Mouse (Mus musculus): Measurements from ENCODE around the gene Zfp3. TPM values are rescaled to one million over a fixed set of nuclear protein-coding genes. Genes with fewer than 3 reads are reported as not detected.
A peak's percentile ranks its signal among the peaks of the same experiment; 100 is the strongest.
"Not testable (repeated sequence)": the region's sequence is repeated elsewhere in the genome, so short reads cannot be mapped to it uniquely, and the experiment has no call there.

Gene Zfp3
- polyA plus RNA-seq, 1 experiment from 2014 or later: 6.9 TPM

DNA sequence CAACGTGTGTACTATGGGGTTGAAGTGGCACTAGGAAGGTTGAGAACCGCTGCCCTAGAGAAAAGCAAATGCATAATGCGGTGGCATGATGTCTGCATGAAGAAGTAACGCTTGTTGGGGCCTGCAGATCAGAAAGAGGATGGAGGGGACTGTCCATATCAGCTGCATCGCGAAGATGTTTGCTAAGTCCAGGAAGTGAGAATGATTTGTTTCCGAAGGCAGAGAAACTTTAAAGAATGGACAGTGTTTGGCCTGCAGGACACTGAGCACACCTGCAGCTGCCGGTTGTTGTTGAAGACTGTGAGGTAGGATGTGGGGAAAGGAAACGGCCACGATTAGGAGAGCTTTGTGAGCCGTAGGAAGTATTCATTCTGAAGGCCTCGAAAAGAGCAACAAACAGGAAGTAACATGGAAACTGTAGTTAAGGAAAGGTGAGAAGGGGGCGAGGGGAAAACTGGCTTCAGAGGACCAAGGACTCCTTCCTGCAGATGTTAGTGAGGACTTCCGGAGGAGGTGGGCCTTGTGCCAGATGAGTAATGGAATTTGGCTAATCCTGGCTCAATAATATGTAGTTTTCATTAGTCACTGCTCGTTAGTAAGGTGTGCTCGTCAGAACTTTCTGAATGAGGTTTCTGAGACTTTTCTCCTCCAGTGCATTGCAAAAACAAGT is 1.9 kb downstream of the Zfp3 start:
- peaks cover 15% of the 10 kb centered on the region for H3K36me3 ChIP-seq
- H3K4me1 ChIP-seq: peaks cover 22% of the 10 kb centered on the region
- H3K9me3 ChIP-seq (replicated peaks): no peaks in the 10 kb centered on the region
- no peak overlapping the region for H3K27ac ChIP-seq (replicated peaks)
- WGBS: 87% methylated on average over 16 of the region's 16 CpGs
- no peak overlapping the region for H3K4me3 ChIP-seq
- no peak for DNase-seq (ENCODE audit: low spot score)
- H3K27me3 ChIP-seq (ENCODE audit: low read depth, poor library complexity, severe bottlenecking): no peaks in the 10 kb centered on the region

DNA sequence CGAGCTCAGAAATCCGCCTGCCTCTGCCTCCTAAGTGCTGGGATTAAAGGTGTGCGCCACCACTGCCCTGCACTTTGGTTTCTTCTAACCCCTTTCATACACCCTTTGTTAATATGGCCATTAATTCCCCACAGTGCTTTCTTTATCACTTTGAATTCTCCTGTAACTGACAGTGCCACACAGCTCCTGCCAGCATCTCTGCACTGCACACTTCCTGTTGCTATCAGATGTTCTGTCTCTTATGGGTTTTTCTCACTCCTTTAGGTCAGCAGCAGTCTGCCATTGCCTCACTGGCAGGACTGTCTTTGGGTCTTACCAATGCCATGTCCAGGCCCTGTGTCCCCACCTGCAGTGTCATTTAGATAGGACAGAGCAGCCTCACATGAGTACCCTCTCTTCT is 6.8 kb downstream of the Zfp3 start:
- H3K4me3 ChIP-seq: no peak overlapping the region
- DNase-seq (ENCODE audit: low spot score): no peak
- H3K27ac ChIP-seq (replicated peaks): no peak overlapping the region
- H3K9me3 ChIP-seq (replicated peaks): no peaks in the 10 kb centered on the region
- whole genome bisulfite sequencing: 92% methylated on average over 3 of the region's 3 CpGs
- peaks cover 44% of the 10 kb centered on the region for H3K36me3 ChIP-seq
- H3K27me3 ChIP-seq (ENCODE audit: low read depth, poor library complexity, severe bottlenecking): no peaks in the 10 kb centered on the region
- H3K4me1 ChIP-seq: no peaks in the 10 kb centered on the region

DNA sequence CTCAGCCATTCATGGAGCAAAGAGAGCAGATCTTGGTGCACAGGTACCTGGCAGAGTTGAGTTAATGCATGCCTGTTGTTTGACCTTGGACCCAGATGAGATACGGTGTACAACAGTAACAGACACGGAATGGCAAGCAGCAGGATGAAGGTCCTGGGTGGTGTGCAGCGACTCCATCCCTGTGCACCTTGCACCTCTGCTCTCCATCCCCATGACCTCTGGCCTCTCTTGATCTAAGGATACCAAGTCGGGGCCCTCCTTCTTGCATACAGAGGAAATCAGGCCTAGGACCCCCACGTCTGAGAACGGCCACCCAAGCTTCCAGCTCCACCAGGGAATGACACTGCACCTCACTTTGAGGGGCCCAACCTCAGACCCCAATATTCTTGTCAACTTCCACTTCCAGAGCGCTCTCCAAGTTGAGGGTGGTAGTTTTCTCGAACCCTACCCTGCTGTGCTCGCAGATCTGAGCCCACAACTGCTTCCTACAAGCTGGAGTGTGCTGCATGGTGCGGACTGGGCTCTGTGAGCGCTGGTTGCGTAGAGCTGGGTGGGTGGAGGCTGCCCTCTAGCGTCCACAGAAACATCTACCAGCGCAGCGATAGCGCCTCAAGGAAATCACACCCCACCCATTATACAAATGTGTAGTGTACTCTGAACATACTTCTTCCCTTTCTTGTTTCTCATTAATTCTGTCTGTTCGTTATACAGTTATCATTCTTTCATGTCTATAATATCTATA is 13.0 kb downstream of the Zfp3 start:
- peaks cover 4% of the 10 kb centered on the region for H3K4me1 ChIP-seq
- H3K9me3 ChIP-seq (replicated peaks): no peaks in the 10 kb centered on the region
- H3K27me3 ChIP-seq (ENCODE audit: low read depth, poor library complexity, severe bottlenecking): no peaks in the 10 kb centered on the region
- 31% methylated on average over 17 of the region's 17 CpGs for WGBS
- peak; percentile 73 for DNase-seq (ENCODE audit: low spot score)
- H3K36me3 ChIP-seq: peaks cover 18% of the 10 kb centered on the region
- no peak overlapping the region for H3K4me3 ChIP-seq
- no peak overlapping the region; the same call in 1 of the 2 replicates for H3K27ac ChIP-seq (replicated peaks)

DNA sequence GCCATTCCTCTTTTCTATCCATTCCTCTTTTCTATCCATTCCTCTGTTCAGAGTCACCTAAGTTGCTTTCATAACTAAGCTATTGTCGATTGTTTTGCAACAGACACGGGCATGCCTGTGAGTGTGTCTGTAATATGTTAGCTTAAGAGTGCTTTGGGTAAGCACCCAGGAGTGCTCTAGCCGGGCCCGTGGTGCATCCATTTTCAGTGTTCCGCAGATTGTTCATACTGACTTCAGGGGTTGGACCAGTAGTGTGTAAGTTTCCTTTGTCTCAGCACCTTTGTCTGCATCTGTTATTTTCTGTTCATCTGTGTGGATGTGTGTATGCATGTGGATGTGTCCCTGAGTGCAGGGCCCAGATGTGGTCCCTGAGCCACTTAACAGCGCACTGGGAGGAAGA is 13.6 kb downstream of the Zfp3 start:
- Histone ChIP-seq H3K27me3 (ENCODE audit: low read depth, poor library complexity, severe bottlenecking) (no peaks in the 10 kb centered on the region), H3K27ac (replicated peaks) (no peak overlapping the region), H3K4me3 (no peak overlapping the region), H3K4me1 (peaks cover 4% of the 10 kb centered on the region), H3K36me3 (peaks cover 12% of the 10 kb centered on the region), H3K9me3 (replicated peaks) (no peaks in the 10 kb centered on the region)
- no peak for DNase-seq (ENCODE audit: low spot score)
- 73% methylated on average over 6 of the region's 6 CpGs for WGBS

DNA sequence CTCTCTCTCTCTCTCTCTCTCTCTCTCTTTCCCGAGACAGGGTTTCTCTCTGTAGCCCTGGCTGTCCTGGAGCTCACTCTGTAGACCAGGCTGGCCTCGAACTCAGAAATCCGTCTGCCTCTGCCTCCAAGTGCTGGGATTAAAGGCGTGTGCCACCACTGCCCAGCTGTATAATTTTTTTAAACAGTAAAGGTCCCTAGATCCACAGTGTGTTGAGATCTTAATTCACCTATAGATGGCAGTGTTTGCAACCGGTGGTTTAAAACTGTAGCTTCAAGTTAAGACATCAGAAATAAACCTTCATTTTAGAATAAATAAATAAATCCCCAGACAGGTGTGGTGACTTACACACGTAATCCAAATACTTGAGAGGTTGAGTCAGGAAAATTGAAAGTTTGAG is 14.0 kb downstream of the Zfp3 start:
- H3K36me3 ChIP-seq; H3K27me3 ChIP-seq (ENCODE audit: low read depth, poor library complexity, severe bottlenecking); H3K27ac ChIP-seq (replicated peaks); H3K9me3 ChIP-seq (replicated peaks); DNase-seq (ENCODE audit: low spot score); H3K4me3 ChIP-seq; H3K4me1 ChIP-seq: not testable (repeated sequence)
- 28% methylated on average over 6 of the region's 6 CpGs for WGBS

DNA sequence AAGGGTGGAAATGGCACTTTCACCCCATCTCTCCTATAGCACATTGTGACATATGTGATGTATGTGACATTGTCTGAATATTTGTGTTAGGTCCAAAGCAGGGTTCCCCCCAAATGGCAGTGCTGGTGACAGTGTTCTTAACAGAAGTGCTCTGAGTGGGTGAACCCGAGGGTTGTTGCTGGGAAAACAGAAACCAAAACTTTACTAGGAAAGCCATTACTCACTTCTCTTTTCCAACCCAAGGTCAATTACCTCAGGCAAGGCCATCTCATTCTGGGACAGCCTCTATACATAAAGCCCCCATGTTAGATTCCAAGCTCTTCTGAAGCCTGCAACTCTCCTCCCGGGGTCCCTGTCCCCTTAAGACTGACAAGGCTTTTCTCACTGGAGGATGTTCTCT is 21.9 kb downstream of the Zfp3 start:
- Histone ChIP-seq H3K27me3 (ENCODE audit: low read depth, poor library complexity, severe bottlenecking) (no peaks in the 10 kb centered on the region), H3K4me1 (no peaks in the 10 kb centered on the region), H3K4me3 (no peak overlapping the region), H3K27ac (replicated peaks) (no peak overlapping the region), H3K36me3 (no peaks in the 10 kb centered on the region), H3K9me3 (replicated peaks) (no peaks in the 10 kb centered on the region)
- 66% methylated on average over 2 of the region's 2 CpGs for WGBS
- no peak for DNase-seq (ENCODE audit: low spot score)

DNA sequence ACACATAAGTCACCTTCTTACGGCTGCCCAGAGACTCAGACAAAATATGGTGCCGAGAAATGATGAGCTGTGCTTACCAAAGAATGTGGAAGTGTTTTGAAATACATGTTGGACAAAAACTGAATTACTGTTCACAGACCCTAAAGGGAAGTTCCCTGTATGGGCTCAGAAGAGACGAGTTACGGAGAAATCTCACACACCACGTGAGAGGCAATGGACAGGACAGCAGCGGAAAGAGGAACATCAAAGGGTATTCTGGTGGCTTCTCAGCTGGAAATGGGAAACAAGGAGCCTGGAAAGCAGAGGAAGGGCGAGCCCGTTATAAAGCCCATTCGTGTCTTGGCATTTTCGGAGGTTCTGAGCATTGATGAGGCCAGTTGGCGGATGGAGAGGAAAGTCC is 23.0 kb downstream of the Zfp3 start:
- Histone ChIP-seq H3K36me3 (no peaks in the 10 kb centered on the region), H3K27ac (replicated peaks) (no peak overlapping the region), H3K27me3 (ENCODE audit: low read depth, poor library complexity, severe bottlenecking) (no peaks in the 10 kb centered on the region), H3K9me3 (replicated peaks) (no peaks in the 10 kb centered on the region), H3K4me3 (no peak overlapping the region), H3K4me1 (no peaks in the 10 kb centered on the region)
- WGBS: 75% methylated on average over 11 of the region's 11 CpGs
- no peak for DNase-seq (ENCODE audit: low spot score)

DNA sequence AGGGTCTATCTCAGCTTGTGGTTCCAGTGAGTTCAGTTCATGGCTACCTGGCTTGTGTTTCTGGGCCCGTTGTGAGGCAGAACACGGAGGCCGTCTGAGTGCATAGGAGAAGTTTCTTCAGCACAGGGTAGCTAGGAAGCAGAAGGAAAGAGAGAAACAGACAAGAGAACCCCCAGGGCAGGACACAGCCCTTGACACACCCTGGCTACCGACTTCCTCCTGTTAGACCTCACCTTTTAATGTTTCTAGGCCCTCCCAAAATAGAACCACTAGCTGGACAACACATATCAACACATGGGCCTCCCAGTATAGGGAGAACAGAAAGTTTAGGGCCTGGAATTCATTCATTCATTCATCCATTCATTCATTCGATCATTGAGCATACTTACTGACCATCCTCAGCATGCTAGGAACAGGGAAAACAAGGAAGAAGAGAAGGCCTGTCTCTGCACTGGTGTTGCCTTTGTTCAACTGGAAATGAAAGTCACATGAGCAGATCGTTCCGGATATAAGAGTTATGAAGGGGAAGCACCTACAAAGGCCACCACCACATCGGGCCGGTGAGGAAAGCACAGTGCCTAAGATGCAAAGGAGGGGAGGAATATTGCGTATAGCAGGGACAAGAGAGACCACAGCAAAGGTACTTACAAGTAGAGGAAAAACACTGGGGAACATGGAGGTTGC is 25.1 kb downstream of the Zfp3 start:
- no peak overlapping the region for H3K27ac ChIP-seq (replicated peaks)
- no peaks in the 10 kb centered on the region for H3K27me3 ChIP-seq (ENCODE audit: low read depth, poor library complexity, severe bottlenecking)
- H3K4me1 ChIP-seq: no peaks in the 10 kb centered on the region
- DNase-seq (ENCODE audit: low spot score): no peak
- 92% methylated on average over 10 of the region's 10 CpGs for WGBS
- no peaks in the 10 kb centered on the region for H3K36me3 ChIP-seq
- no peaks in the 10 kb centered on the region for H3K9me3 ChIP-seq (replicated peaks)
- H3K4me3 ChIP-seq: no peak overlapping the region

DNA sequence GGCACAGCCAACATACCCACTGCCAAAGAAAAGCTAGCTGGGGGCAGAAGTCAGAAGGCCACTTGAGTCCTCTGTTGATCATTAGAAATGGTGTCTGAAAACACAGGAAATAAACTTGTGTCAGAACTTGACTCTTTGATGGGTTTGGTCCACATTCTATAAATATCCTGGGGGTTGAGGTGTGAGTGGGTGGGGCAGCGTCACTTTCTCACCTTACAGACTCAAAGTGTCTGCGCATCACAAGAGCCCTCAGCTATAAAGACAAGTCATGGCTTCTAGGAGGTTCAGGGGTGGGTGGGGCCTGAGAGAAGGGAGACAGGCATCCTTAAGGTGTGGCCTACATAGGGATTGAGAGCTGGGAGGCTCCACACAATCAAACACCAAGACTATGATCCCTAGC is 26.4 kb downstream of the Zfp3 start:
- Histone ChIP-seq H3K36me3 (no peaks in the 10 kb centered on the region), H3K27ac (replicated peaks) (no peak overlapping the region), H3K4me3 (no peak overlapping the region), H3K27me3 (ENCODE audit: low read depth, poor library complexity, severe bottlenecking) (no peaks in the 10 kb centered on the region), H3K9me3 (replicated peaks) (no peaks in the 10 kb centered on the region), H3K4me1 (no peaks in the 10 kb centered on the region)
- WGBS: 93% methylated on average over 2 of the region's 2 CpGs
- no peak for DNase-seq (ENCODE audit: low spot score)

DNA sequence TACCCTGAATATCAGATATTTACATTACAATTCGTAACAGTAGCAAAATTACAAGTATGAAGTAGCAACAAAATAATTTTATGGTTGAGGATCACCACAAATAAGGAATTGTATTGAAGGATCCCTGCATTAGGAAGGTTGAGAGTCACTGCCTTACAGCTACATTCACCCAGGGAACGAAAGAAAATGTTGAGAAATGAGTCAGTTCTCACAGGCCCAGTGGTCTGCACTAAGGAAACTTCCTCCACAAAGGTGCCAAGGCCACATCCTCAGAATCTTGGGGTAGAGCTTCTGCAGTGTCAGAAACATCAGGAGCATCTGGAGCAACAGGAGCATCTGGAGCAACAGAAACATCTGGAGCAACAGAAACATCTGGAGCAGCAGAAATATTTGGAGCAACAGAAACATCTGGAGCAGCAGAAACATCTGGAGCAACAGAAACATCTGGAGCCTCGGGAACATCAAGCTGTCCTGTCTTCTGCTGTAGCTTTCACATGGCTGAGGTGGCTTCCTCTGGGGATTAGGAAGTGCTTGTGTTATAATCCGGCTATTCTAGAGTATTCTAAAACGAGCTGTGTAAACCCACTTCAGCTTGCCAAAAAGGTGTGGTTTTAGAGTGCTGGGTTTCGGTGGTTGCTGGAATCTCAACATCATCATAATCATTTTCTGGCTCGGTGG is 27.0 kb downstream of the Zfp3 start:
- DNase-seq (ENCODE audit: low spot score): no peak

DNA sequence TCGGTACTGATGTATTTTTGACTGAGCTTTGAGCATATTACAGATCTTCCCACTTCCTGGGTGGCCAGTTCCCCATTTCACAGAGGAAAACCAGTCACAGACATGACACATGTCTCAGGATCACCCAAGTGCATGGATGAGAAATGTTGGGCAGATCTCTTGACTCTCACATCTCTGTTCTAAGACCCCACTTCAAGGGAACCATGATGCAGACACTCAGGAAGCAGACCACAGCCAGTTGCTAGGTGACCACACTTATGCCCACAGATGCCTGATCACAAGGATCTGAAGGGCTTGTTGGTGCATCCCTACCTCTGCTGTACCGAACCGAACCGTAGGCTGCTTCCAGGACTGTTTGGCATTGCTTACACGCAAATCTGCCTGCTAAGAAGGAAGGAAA is 27.7 kb downstream of the Zfp3 start:
- no peaks in the 10 kb centered on the region for H3K4me1 ChIP-seq
- no peak for DNase-seq (ENCODE audit: low spot score)
- H3K9me3 ChIP-seq (replicated peaks): no peaks in the 10 kb centered on the region
- H3K27me3 ChIP-seq (ENCODE audit: low read depth, poor library complexity, severe bottlenecking): no peaks in the 10 kb centered on the region
- H3K36me3 ChIP-seq: no peaks in the 10 kb centered on the region
- 91% methylated on average over 5 of the region's 5 CpGs for WGBS
- no peak overlapping the region for H3K4me3 ChIP-seq
- H3K27ac ChIP-seq (replicated peaks): no peak overlapping the region

More for the DNA sequence above, 27.0 kb downstream of the Zfp3 start:
- H3K27ac ChIP-seq (replicated peaks): no peak overlapping the region
- no peaks in the 10 kb centered on the region for H3K9me3 ChIP-seq (replicated peaks)
- H3K4me3 ChIP-seq: no peak overlapping the region
- no peaks in the 10 kb centered on the region for H3K27me3 ChIP-seq (ENCODE audit: low read depth, poor library complexity, severe bottlenecking)
- H3K4me1 ChIP-seq: no peaks in the 10 kb centered on the region
- 77% methylated on average over 7 of the region's 7 CpGs for WGBS
- H3K36me3 ChIP-seq: no peaks in the 10 kb centered on the region

DNA sequence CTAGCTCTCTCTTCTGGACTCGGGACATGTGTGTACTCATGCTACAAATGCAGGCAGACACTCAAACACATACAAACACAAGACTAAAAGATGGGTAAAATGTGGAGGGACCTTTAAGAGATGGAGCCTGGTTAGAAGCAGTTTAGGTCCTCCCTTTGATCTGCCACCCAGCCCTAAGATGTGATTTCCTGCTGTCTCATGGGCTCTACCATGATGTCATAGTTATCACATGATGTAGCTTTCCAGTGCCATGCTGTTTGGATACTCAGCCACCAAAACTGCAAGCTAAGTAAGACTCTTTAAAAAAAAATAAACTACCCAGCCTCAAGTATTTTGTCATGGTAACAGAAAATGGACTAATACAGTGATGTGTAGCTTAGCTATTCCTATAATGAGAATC is 28.4 kb downstream of the Zfp3 start:
- Histone ChIP-seq H3K4me3 (no peak overlapping the region), H3K9me3 (replicated peaks) (no peaks in the 10 kb centered on the region), H3K27ac (replicated peaks) (no peak overlapping the region), H3K4me1 (no peaks in the 10 kb centered on the region), H3K27me3 (ENCODE audit: low read depth, poor library complexity, severe bottlenecking) (no peaks in the 10 kb centered on the region), H3K36me3 (no peaks in the 10 kb centered on the region)
- DNase-seq (ENCODE audit: low spot score): no peak
- WGBS: 94% methylated on average over 1 of the region's 1 CpGs

Measured in midbrain, embryonic 10.5 days (tissue).